Mouse (Mus musculus): ENCODE results near the gene Scimp.
A peak's percentile ranks its signal among the peaks of the same experiment; 100 is the strongest.

Scimp gene

DNA sequence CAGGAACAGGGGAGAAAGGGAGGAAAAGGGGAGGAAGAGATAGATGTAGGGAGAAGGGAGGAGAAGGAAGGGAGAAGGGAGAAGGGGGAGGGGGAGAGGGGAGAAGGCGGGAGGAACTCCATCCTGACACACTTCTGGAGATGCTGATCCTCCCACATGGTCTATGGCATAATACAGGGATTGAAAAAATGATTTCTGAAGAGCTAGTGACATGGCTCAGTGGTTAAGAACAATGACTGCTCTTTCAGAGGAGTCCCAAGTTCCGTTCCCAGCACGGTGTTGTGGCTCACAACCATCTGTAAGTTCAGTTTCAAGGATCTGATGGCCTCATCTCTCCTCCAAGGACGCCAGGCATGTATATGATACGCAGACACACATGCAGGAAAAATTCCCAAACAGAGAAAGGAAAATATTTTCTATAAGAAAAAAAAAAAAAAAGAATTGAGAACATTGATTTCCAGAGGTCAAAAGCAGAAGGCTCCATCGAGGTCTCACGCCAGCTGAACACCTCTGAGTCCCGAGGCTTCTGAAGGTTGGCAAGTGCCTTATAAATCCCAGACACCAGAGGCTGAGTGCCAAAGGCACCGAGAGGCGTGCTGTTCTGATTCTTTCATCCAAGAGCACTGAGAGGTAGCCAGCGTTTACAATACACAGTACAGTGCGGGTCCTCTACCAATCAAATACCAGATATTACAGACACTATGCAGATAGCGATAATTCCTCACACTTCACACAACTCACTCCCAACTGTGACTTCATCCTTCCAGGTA lies 730 bp downstream of the Scimp start:
- DNase-seq (ENCODE audit: low read depth, low spot score): no peak

DNA sequence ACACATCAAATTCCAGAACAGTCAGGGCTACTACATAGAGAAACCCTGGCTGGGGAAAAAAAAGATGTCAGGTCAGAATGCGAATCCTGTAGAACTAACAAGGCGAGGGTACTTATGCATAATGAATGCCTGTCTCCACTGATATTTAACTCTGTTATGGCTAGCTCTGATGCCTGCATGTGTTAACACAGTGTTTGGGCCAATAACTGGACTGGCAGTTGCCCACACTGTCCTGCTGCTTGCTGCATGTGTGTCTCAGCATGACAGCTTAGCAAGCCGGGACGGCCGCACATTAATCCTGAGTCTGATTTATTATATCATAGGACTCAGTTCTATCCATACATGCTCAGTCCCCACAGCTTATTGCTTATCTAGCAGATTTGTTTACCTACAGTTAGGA lies 1.3 kb downstream of the Scimp start:
- no peak for DNase-seq (ENCODE audit: low read depth, low spot score)

DNA sequence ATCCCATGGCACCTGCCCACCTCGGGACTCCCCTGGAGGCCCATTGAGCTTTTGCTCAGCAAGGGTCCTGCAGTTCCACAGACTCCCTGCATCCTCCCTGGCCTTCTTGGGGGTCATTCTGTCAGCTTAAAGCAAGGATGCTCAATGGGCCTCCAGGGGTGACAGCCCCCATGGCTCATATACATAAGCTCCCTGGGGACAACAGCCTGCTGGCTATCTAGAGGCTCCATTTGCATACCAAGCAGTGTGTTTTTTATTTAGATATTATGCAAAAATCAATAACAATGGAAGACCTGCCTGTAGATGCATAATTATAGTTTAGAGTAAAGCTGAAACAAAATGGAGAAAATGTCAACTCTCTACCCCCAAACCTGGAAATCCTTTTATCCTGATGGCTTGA lies 3.4 kb downstream of the Scimp start:
- no peak for DNase-seq (ENCODE audit: low read depth, low spot score)

DNA sequence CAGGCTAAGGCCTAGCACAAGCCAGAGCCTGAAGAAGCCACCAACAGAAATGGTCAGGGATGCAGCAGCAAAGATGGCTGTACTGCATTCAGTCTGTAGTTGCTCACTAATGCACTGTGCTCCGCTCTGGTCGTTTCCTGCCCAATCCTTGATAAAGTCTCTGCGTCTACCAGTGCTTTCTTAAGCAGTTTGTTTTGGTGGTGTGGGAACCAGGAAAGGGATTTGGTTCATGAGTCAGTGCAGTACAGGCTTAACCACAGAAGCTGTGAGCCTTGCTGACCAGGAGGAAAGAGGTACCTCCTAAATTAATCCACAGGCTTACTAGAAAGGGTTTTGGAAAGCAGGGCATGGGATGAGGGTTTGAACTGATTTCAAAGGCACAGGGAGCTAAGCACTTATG lies 4.3 kb downstream of the Scimp start:
- DNase-seq (ENCODE audit: low read depth, low spot score): peak; percentile 17

DNA sequence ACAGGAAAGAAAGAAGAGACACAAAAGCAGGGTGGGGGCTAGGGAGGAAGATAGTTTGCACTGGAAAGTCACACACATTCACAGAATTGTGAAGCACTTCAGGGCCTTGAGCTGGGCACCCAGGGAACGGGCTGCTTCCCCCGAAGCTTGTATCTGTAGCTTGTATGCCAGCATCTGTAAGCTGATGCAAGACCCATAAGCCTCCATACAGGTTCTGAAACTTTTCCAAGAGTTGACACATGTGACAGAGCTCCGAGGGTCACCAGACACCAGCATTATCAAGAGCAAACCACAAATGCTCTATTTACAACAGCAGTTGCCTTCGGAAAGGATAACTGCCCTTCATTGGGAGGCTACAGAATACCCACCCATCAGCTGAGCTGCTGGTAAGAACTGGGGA lies 4.8 kb downstream of the Scimp start:
- DNase-seq (ENCODE audit: low read depth, low spot score): no peak

DNA sequence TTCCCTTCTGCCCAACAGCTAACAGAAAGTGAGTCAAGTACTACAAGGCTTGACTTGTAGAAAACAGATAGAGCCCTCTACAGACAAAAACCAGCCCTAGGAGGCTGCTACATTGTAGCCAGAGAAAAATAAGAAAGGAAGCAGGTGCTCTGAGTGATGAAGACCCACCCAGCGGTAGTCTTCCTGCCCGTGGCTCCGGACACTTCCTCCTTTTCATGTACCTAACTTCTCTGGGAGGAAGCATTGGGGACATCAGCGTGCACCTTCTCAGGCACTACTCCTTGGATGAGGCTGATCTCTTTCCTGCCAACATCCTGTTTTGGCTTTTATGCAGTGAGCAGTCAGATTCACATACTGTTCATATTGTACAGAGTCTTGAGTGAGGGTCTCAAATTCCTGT lies 5.7 kb downstream of the Scimp start:
- no peak for DNase-seq (ENCODE audit: low read depth, low spot score)

DNA sequence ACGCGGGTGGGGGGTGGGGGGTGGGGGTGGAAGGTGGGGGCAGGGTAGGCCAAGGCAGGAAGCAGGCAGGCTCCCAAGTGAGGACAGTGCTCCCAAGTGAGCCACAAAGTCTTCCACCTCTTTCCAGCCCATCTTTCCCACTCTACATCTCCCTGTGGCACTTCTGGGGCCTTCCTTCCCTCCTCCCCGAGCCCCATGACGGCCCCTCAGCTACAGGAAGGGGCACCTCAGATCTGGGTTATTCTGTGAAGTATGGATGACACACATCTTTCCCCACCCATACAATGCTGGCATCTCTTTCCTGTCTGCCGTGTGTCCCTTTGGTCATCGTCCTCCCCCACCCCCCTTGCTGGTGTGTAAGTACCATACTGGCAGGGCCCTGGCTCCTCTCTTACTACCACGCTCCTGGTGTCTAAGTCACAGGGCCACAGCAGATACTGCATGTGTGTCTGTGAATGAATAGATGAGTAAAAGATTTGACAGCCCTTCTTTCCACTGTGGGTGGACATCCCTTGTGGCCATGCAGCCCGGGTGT lies 6.7 kb downstream of the Scimp start:
- DNase-seq (ENCODE audit: low read depth, low spot score): no peak

DNA sequence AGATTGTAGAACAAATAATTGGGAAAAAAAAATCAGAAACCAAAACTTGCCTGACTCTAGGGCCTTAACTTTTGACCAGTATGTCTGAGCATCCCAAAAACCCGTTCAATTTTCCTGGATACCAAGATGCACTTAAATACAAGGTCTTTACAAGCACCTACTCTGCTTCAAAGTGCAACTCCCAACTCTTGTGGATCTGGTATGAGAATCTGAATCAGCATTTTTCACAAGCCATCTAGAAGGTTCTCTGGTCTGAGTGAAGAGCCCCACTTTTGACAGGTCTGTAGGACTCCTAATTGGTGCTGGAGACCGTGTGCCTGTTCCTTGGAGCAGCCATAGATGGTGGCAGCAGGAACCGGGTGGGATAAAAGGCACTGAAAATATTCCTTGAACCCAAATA lies 8.0 kb downstream of the Scimp start:
- DNase-seq (ENCODE audit: low read depth, low spot score): no peak

DNA sequence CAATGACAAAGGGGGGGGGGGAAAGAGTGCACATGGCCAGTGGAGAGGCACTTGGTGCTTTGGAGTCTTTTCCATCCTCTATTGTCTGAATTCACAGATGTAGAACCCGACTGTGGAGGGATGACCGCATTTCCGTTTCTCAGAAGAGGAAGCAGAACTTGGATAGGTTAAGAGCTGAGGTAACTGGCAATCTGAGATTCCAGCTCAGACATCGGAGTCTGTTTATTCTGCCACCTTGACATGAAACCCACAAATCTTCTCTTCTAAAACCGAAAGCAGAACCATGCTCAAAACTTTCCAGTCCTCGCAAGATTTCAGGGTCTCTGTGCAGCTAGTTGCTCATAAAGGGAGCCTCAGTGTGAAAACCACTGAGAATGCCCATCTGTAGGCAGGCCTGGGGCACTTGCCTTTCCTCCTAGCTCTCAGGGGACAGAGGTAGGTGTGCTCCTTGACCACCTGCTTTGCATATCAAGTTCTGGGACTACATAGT lies 8.6 kb downstream of the Scimp start:
- no peak for DNase-seq (ENCODE audit: low read depth, low spot score)

DNA sequence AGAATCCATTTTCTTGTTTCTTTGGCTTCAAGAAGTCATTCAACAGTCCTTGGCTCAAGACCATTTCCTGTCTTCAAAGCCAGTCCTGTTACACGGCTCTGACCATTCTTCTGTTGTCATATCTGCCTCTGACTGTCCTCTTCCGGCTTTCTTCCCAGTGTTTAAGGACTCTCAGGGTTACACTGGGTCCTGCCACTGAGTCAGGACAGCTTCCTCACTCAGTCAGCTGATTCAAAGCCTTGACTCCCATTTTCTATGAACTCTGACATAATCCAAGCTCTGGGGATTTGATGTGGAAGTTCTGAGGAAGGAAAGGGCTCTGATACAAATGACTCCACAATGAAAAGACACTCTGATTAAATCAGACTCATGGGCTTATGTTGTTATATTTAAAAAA lies 9.5 kb downstream of the Scimp start:
- no peak for DNase-seq (ENCODE audit: low read depth, low spot score)

DNA sequence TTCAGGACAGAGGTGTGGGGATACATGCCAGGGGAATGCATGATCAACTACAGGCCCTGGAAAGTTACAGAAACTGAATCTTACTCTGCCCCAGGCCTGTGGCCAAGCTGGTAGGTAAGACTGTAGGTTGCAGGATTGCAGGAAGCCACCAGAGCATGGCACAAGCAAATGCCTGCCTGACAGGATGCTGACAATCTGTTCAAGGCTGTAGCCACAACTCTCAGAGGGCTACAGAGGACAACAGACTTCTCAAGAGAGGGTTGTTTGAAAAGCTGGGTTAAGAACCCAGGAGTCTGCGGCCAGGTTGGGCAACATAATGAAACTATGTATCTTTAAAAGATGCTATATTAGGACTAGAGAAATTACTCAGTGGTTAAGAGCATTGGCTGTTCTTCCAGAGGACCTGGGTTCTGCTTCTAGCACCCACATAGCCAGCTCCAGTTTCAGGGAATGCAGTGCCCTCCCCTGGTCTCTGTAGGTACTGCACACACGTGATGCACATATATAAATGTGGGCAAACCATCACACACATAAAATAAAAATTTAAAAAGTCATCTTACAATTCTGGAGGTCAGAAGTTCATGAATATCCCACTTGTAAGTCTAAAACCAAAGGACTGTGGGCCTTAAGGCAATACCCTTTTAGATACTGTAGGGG lies 10.1 kb downstream of the Scimp start:
- no peak for DNase-seq (ENCODE audit: low read depth, low spot score)

DNA sequence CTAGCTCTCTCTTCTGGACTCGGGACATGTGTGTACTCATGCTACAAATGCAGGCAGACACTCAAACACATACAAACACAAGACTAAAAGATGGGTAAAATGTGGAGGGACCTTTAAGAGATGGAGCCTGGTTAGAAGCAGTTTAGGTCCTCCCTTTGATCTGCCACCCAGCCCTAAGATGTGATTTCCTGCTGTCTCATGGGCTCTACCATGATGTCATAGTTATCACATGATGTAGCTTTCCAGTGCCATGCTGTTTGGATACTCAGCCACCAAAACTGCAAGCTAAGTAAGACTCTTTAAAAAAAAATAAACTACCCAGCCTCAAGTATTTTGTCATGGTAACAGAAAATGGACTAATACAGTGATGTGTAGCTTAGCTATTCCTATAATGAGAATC lies 20.0 kb downstream of the Scimp start:
- peak; percentile 24 for DNase-seq (ENCODE audit: low read depth, low spot score)

DNA sequence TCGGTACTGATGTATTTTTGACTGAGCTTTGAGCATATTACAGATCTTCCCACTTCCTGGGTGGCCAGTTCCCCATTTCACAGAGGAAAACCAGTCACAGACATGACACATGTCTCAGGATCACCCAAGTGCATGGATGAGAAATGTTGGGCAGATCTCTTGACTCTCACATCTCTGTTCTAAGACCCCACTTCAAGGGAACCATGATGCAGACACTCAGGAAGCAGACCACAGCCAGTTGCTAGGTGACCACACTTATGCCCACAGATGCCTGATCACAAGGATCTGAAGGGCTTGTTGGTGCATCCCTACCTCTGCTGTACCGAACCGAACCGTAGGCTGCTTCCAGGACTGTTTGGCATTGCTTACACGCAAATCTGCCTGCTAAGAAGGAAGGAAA lies 20.7 kb downstream of the Scimp start:
- DNase-seq (ENCODE audit: low read depth, low spot score): no peak

DNA sequence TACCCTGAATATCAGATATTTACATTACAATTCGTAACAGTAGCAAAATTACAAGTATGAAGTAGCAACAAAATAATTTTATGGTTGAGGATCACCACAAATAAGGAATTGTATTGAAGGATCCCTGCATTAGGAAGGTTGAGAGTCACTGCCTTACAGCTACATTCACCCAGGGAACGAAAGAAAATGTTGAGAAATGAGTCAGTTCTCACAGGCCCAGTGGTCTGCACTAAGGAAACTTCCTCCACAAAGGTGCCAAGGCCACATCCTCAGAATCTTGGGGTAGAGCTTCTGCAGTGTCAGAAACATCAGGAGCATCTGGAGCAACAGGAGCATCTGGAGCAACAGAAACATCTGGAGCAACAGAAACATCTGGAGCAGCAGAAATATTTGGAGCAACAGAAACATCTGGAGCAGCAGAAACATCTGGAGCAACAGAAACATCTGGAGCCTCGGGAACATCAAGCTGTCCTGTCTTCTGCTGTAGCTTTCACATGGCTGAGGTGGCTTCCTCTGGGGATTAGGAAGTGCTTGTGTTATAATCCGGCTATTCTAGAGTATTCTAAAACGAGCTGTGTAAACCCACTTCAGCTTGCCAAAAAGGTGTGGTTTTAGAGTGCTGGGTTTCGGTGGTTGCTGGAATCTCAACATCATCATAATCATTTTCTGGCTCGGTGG lies 21.4 kb downstream of the Scimp start:
- DNase-seq (ENCODE audit: low read depth, low spot score): no peak

DNA sequence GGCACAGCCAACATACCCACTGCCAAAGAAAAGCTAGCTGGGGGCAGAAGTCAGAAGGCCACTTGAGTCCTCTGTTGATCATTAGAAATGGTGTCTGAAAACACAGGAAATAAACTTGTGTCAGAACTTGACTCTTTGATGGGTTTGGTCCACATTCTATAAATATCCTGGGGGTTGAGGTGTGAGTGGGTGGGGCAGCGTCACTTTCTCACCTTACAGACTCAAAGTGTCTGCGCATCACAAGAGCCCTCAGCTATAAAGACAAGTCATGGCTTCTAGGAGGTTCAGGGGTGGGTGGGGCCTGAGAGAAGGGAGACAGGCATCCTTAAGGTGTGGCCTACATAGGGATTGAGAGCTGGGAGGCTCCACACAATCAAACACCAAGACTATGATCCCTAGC lies 22.0 kb downstream of the Scimp start:
- DNase-seq (ENCODE audit: low read depth, low spot score): no peak

DNA sequence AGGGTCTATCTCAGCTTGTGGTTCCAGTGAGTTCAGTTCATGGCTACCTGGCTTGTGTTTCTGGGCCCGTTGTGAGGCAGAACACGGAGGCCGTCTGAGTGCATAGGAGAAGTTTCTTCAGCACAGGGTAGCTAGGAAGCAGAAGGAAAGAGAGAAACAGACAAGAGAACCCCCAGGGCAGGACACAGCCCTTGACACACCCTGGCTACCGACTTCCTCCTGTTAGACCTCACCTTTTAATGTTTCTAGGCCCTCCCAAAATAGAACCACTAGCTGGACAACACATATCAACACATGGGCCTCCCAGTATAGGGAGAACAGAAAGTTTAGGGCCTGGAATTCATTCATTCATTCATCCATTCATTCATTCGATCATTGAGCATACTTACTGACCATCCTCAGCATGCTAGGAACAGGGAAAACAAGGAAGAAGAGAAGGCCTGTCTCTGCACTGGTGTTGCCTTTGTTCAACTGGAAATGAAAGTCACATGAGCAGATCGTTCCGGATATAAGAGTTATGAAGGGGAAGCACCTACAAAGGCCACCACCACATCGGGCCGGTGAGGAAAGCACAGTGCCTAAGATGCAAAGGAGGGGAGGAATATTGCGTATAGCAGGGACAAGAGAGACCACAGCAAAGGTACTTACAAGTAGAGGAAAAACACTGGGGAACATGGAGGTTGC lies 23.3 kb downstream of the Scimp start:
- DNase-seq (ENCODE audit: low read depth, low spot score): no peak

DNA sequence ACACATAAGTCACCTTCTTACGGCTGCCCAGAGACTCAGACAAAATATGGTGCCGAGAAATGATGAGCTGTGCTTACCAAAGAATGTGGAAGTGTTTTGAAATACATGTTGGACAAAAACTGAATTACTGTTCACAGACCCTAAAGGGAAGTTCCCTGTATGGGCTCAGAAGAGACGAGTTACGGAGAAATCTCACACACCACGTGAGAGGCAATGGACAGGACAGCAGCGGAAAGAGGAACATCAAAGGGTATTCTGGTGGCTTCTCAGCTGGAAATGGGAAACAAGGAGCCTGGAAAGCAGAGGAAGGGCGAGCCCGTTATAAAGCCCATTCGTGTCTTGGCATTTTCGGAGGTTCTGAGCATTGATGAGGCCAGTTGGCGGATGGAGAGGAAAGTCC lies 25.3 kb downstream of the Scimp start:
- DNase-seq (ENCODE audit: low read depth, low spot score): no peak

DNA sequence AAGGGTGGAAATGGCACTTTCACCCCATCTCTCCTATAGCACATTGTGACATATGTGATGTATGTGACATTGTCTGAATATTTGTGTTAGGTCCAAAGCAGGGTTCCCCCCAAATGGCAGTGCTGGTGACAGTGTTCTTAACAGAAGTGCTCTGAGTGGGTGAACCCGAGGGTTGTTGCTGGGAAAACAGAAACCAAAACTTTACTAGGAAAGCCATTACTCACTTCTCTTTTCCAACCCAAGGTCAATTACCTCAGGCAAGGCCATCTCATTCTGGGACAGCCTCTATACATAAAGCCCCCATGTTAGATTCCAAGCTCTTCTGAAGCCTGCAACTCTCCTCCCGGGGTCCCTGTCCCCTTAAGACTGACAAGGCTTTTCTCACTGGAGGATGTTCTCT lies 26.5 kb downstream of the Scimp start:
- no peak for DNase-seq (ENCODE audit: low read depth, low spot score)

DNA sequence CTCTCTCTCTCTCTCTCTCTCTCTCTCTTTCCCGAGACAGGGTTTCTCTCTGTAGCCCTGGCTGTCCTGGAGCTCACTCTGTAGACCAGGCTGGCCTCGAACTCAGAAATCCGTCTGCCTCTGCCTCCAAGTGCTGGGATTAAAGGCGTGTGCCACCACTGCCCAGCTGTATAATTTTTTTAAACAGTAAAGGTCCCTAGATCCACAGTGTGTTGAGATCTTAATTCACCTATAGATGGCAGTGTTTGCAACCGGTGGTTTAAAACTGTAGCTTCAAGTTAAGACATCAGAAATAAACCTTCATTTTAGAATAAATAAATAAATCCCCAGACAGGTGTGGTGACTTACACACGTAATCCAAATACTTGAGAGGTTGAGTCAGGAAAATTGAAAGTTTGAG lies 34.3 kb downstream of the Scimp start:
- peak; percentile 78 for DNase-seq (ENCODE audit: low read depth, low spot score)

DNA sequence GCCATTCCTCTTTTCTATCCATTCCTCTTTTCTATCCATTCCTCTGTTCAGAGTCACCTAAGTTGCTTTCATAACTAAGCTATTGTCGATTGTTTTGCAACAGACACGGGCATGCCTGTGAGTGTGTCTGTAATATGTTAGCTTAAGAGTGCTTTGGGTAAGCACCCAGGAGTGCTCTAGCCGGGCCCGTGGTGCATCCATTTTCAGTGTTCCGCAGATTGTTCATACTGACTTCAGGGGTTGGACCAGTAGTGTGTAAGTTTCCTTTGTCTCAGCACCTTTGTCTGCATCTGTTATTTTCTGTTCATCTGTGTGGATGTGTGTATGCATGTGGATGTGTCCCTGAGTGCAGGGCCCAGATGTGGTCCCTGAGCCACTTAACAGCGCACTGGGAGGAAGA lies 34.8 kb downstream of the Scimp start:
- DNase-seq (ENCODE audit: low read depth, low spot score): no peak

DNA sequence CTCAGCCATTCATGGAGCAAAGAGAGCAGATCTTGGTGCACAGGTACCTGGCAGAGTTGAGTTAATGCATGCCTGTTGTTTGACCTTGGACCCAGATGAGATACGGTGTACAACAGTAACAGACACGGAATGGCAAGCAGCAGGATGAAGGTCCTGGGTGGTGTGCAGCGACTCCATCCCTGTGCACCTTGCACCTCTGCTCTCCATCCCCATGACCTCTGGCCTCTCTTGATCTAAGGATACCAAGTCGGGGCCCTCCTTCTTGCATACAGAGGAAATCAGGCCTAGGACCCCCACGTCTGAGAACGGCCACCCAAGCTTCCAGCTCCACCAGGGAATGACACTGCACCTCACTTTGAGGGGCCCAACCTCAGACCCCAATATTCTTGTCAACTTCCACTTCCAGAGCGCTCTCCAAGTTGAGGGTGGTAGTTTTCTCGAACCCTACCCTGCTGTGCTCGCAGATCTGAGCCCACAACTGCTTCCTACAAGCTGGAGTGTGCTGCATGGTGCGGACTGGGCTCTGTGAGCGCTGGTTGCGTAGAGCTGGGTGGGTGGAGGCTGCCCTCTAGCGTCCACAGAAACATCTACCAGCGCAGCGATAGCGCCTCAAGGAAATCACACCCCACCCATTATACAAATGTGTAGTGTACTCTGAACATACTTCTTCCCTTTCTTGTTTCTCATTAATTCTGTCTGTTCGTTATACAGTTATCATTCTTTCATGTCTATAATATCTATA lies 35.4 kb downstream of the Scimp start:
- DNase-seq (ENCODE audit: low read depth, low spot score): peak; percentile 73

Measured in 3T3-L1 (cell line).